Mouse (Mus musculus) hindbrain, embryonic 14.5 days (tissue): ENCODE measurements around the gene Map7. TPM values are rescaled to one million over a fixed set of nuclear protein-coding genes. Genes with fewer than 3 reads are reported as not detected.

Experiments
- ATAC-seq: fragments of 200-750 bp; cut with Nextera tagmentation; 2 replicates; pipeline ENCODE4 v1.8.0; 2017; ENCODE audit warnings: moderate number of reproducible peaks, mild to moderate bottlenecking, moderate TSS enrichment, moderate library complexity; ENCODE audit not compliant: low FRiP score
- DNase-seq: peaks from one replicate; pipeline ENCODE4 v3.0.0-alpha.2; 2015; ENCODE audit warnings: low spot score
- H3K27ac ChIP-seq: fragments of 300-500 bp; sonication (generic); 2 replicates; pipeline ENCODE4 v1.5.1; 2014; ENCODE audit warnings: mild to moderate bottlenecking, moderate library complexity
- H3K27me3 ChIP-seq: fragments of 300-500 bp; sonication (generic); 2 replicates; pipeline ENCODE4 v1.6.1; 2014; ENCODE audit warnings: mild to moderate bottlenecking, low read length, mixed read lengths; ENCODE audit not compliant: control insufficient read depth, insufficient read depth
- H3K36me3 ChIP-seq: fragments of 300-500 bp; sonication (generic); replicated peaks from 2 replicates; pipeline ENCODE4 v1.6.1; 2014; ENCODE audit not compliant: control insufficient read depth, insufficient read depth
- H3K4me1 ChIP-seq: fragments of 300-500 bp; sonication (generic); replicated peaks from 2 replicates; pipeline ENCODE4 v1.6.1; 2014; ENCODE audit warnings: antibody characterized with exemption, low read length, mixed read lengths; ENCODE audit not compliant: control insufficient read depth, insufficient read depth
- H3K4me2 ChIP-seq: fragments of 300-500 bp; sonication (generic); replicated peaks from 2 replicates; pipeline ENCODE4 v1.6.1; 2014; ENCODE audit warnings: mild to moderate bottlenecking, moderate library complexity
- H3K4me3 ChIP-seq: fragments of 300-500 bp; sonication (generic); replicated peaks from 2 replicates; pipeline ENCODE4 v1.5.1; 2014; ENCODE audit warnings: mild to moderate bottlenecking, low read length
- H3K9ac ChIP-seq: fragments of 300-500 bp; sonication (generic); 2 replicates; pipeline ENCODE4 v1.6.1; 2014
- H3K9me3 ChIP-seq: fragments of 300-500 bp; sonication (generic); 2 replicates; pipeline ENCODE4 v1.6.1; 2016; ENCODE audit warnings: low read length; ENCODE audit not compliant: control insufficient read depth
- WGBS: fragments of 180-500 bp; shearing (Covaris S2); extraction: QIAGEN DNeasy Blood & Tissue Kit; methylation state at CpG from one replicate; pipeline ENCODE4 v1.1.7; 2014; 5-methylcytosine and 5-hydroxymethylcytosine counted together
- polyA plus RNA-seq: library from polyadenylated mRNA; unstranded; fragments of >200 nt; fragmentation: Nextera tagmentation; extraction: Ambion mirVana; gene quantifications from 2 replicates; pipeline ENCODE4 v1.2.1, GENCODE M21; 2014

Gene Map7
- polyA plus RNA-seq: 7.2 and 8.7 TPM in 2 replicates

DNA sequence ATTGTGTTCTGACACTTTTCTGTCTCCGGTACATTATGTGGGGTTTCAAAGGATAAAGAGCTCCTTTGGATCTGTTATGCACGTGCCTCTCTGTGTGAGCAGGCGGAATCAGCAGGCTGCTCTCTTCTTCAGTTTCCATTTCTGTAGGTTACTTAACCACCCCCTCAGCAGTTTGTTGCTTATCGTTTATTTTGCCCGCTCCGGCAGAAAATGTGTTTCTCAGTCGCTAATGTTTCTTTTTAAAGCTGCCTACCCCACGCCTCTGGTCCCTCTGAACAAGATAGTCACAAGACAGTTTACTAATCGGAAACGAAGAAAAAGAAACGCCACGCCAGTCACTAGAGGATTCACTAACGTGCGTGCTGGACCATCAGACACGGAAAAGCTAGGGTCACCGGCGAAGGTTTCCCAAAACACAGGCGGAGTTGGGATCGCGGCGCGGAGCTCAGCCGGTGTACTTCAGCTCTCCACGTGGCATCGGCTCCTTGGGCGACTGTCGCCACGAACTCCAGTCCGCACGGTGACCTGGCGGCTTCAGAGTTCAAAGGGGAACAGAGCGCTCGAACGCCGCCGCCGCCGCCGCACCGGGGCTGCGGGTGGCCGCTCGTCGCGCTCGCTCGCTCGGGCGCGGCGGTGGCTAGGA lies at the start of gene Map7:
TSS of gene Map7 (plus strand) at position 342 of the 643 bp plus-strand sequence.
- Histone ChIP-seq H3K4me2 (peak within 1 kb of the TSS; percentile 91), H3K9ac (peak within 1 kb of the TSS; percentile 60), H3K36me3 (no peaks in the 10 kb centered on the region), H3K27me3 (peaks cover 46% of the 10 kb centered on the region), H3K9me3 (no peaks in the 10 kb centered on the region), H3K27ac (no peak within 1 kb of the TSS), H3K4me3 (peak within 1 kb of the TSS; percentile 78), H3K4me1 (peaks cover 7% of the 10 kb centered on the region; the same call in 1 of the 2 replicates)
- 4% methylated on average over 51 of the region's 51 CpGs for WGBS
- ATAC-seq: no peak
- DNase-seq: no peak

DNA sequence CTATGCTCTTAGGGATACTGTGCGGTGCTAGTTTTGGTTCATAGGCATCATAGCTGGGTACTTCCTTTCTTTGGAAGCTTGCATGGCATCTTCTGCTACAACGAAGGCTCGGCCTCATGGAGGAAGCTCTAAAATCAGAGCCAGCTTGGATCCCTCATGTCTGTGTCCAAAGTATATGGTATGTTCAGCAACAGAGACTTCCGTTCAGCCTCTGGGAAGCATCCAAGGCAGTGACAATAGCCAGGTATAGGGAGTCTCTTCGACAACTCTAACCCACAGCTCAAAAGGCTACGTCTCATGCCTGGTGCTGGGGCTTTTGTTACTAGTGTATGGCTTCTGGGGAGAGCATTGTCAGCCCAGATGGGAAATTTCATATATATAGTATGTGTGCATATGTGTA lies 46.8 kb upstream of the Map7 start:
- H3K4me3 ChIP-seq: no peak overlapping the region
- H3K9me3 ChIP-seq: no peaks in the 10 kb centered on the region
- H3K4me2 ChIP-seq: no peak overlapping the region
- H3K27me3 ChIP-seq: no peaks in the 10 kb centered on the region
- DNase-seq (no peak), ATAC-seq (no peak)
- no peak overlapping the region for H3K9ac ChIP-seq
- no peaks in the 10 kb centered on the region for H3K4me1 ChIP-seq
- H3K27ac ChIP-seq: no peak overlapping the region
- no peaks in the 10 kb centered on the region for H3K36me3 ChIP-seq
- 95% methylated on average over 6 of the region's 6 CpGs for WGBS

DNA sequence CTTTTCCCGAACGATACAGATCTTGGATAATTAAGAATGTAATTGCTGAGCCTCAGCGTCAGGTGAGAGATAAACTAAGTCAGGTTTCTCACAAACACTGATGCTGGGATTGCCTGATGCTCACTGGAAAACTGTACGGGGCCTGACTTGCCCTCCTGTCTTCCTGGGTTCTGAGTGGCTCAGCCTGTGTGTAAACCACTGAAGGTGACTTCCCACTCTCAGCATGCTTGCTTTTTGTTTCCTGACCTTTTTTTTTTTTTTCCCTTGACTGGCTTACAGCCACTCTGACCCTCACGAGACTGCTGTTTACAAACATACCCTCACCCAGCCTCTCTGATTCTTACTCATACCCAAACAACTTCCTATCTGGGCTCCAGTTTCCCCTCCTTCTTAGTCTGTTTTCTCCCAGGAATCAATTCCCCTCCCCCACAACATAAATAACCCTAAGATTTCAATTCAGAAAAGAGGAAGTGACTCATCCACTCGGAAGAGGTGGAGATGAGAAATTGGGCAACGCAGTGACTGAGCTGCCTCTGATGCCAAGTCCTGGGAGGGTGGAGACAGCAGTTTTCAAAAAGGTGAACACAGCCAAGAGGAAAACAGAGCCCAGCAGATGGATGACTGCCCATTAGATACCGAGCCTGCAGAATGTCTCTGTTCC lies 43.9 kb upstream of the Map7 start:
- H3K27ac ChIP-seq: no peak overlapping the region
- H3K4me2 ChIP-seq: no peak overlapping the region
- no peaks in the 10 kb centered on the region for H3K9me3 ChIP-seq
- ATAC-seq (no peak), DNase-seq (no peak)
- no peaks in the 10 kb centered on the region for H3K4me1 ChIP-seq
- no peaks in the 10 kb centered on the region for H3K27me3 ChIP-seq
- no peaks in the 10 kb centered on the region for H3K36me3 ChIP-seq
- H3K4me3 ChIP-seq: no peak overlapping the region
- no peak overlapping the region for H3K9ac ChIP-seq
- WGBS: 78% methylated on average over 8 of the region's 8 CpGs

DNA sequence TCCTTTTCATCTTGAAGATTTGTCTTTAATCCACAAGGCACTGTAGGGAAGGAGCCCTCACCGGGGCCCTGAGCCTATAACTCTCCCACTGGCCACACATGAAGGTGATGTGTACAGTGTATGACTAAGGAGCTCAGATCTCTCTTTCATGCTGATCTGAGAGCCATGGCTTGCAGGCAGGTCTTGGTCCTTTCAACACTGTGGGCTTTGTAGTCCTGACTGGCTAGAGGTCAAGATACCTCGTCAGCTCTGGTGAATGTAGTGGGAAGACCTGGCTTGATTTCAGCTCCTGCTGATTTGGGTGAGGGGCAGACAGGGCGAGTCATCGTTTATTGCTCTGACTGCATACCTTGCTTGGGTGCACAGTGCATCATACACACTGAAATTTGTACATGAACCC lies 42.7 kb upstream of the Map7 start:
- no peak overlapping the region for H3K4me2 ChIP-seq
- no peaks in the 10 kb centered on the region for H3K9me3 ChIP-seq
- 82% methylated on average over 4 of the region's 4 CpGs for WGBS
- ATAC-seq: no peak
- no peaks in the 10 kb centered on the region for H3K4me1 ChIP-seq
- H3K36me3 ChIP-seq: no peaks in the 10 kb centered on the region
- H3K4me3 ChIP-seq: no peak overlapping the region
- DNase-seq: no peak
- no peak overlapping the region for H3K27ac ChIP-seq
- no peak overlapping the region for H3K9ac ChIP-seq
- no peaks in the 10 kb centered on the region for H3K27me3 ChIP-seq

GRCm38 (mm10) chr10:20107031-20107430 lies 41.2 kb upstream of the Map7 start:
- Histone ChIP-seq H3K27ac (no peak overlapping the region), H3K9ac (no peak overlapping the region), H3K4me3 (no peak overlapping the region), H3K27me3 (no peaks in the 10 kb centered on the region), H3K4me1 (no peaks in the 10 kb centered on the region), H3K36me3 (no peaks in the 10 kb centered on the region), H3K4me2 (no peak overlapping the region), H3K9me3 (no peaks in the 10 kb centered on the region)
- WGBS: 94% methylated on average over 14 of the region's 14 CpGs
- no peak for DNase-seq
- no peak for ATAC-seq

- Histone ChIP-seq H3K27ac (no peak overlapping the region), H3K36me3 (no peaks in the 10 kb centered on the region), H3K4me2 (no peak overlapping the region), H3K9me3 (no peaks in the 10 kb centered on the region), H3K4me1 (no peaks in the 10 kb centered on the region), H3K27me3 (no peaks in the 10 kb centered on the region), H3K9ac (no peak overlapping the region), H3K4me3 (no peak overlapping the region)
- DNase-seq: no peak
- no peak for ATAC-seq
- 94% methylated on average over 5 of the region's 5 CpGs for WGBS
Measured at GRCm38 (mm10) chr10:20111508-20111907, 36.8 kb upstream of the Map7 start.

GRCm38 (mm10) chr10:20112026-20112973 lies 36.0 kb upstream of the Map7 start:
- Histone ChIP-seq H3K36me3 (no peaks in the 10 kb centered on the region), H3K4me3 (no peak overlapping the region), H3K4me2 (no peak overlapping the region), H3K27me3 (no peaks in the 10 kb centered on the region), H3K9me3 (no peaks in the 10 kb centered on the region), H3K9ac (no peak overlapping the region), H3K27ac (no peak overlapping the region), H3K4me1 (no peaks in the 10 kb centered on the region)
- no peak for DNase-seq
- 81% methylated on average over 18 of the region's 18 CpGs for WGBS
- ATAC-seq: no peak

GRCm38 (mm10) chr10:20119504-20120425 lies 28.5 kb upstream of the Map7 start:
- Histone ChIP-seq H3K36me3 (no peaks in the 10 kb centered on the region), H3K9me3 (no peaks in the 10 kb centered on the region), H3K9ac (no peak overlapping the region), H3K27ac (no peak overlapping the region), H3K4me3 (no peak overlapping the region), H3K4me2 (no peak overlapping the region), H3K27me3 (no peaks in the 10 kb centered on the region), H3K4me1 (no peaks in the 10 kb centered on the region)
- DNase-seq: no peak
- no peak for ATAC-seq
- WGBS: 89% methylated on average over 15 of the region's 15 CpGs
